Mouse (Mus musculus) thymus, postnatal 36 days (tissue): ENCODE results near the gene Elovl1.

Experiments used
- DNase-seq, 2 experiments: peaks; one replicate each; pipeline ENCODE4 v3.0.0; 2022; ENCODE audit warnings: mixed read lengths in 2 of 2

Elovl1 gene

DNA sequence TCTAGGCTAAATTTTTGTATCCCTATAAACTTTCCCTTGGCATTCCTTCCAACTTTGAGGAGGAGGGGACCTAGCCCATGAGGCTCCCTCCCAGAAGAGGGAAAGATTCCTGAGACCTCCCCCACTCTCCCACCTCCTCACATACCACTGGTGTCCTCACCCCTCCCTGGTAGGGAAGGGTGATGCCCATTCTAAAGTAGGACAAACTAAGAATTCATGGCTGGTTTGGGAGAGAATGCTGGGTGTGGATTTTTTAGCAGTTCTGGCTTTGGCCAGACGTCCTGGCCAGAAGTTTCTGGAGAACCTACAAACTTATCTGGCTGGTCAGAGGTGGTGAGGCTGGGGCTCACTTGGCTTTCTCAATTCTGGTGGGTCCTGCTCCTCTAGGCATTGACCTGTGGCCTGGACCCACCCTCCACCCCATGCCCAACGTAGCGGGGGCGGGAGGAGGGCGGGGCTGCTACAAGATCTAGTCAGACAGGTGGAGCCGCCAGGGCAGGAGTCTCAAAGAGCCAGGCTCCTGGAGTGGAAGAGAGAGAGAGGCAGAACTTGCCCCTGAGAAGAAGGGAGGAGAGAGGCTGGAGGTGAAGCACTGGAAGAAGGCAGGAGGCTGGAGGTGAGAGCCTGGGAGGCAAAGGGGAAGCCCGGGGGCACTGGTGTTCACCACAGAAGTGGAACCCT, 1.5 kb downstream of the Elovl1 start:
- DNase-seq = no peak

DNA sequence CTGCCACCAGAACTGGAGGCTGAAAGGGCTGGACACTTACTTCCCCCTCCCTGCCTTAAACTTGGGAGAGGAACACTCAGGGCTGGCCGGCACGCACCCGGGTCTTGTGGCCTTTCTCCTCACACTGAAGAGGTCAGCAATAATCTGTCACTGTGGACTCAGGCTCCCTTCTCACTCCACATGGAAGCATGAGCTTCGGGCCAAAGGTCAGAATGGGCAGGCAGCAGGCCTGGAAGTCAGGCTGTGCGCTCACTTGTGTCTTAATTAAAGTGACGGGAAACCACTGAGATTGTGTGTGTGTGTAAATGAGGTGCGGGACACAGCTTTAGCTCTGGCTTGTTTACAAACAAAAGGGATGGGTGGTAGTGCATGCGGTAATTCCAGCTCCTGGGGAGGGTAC, 4.4 kb downstream of the Elovl1 start:
- no peak for DNase-seq

DNA sequence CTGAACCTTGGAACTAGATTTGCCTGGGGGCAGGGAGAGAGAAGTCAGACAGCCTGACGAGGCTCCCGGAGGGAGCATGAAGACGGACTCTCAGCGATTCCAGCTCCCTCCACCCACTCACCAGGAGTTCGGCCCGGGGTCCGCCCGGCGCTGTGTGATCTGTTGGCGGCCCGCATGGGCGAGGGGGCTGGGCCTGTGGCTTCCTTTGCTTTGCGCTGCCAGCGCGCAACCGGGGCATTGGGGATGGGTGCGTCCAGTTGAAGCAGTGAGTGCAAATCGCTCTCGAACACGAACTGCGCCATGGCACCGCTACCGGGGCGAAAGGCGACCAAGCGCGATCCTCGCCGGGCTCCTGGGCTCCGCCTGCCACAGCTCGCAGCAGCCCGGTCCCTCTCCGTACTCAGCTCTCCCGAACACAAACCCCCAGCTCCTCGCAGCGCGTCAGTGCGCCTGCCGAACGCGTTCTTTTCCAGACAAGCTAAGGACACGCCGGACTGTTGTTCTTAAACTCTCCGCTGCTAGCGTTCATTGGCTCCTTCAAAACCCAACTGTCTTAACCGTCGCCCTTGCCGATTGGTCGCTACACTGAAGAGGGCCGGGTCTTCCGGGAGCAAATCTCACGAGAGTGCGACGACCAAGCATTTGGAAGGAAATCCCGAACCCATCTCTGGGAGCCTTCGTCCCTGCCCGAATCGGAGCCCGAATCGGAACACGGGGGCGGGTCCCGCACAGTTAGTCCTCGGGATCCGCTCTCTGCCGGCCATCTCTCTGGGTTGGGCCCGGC, 9.1 kb downstream of the Elovl1 start, which contains the start of gene Cdc20:
Gene Cdc20, minus strand, starts transcription at position 533 of the 784 bp plus-strand sequence.
- peak; percentile 87 to 90 for DNase-seq

DNA sequence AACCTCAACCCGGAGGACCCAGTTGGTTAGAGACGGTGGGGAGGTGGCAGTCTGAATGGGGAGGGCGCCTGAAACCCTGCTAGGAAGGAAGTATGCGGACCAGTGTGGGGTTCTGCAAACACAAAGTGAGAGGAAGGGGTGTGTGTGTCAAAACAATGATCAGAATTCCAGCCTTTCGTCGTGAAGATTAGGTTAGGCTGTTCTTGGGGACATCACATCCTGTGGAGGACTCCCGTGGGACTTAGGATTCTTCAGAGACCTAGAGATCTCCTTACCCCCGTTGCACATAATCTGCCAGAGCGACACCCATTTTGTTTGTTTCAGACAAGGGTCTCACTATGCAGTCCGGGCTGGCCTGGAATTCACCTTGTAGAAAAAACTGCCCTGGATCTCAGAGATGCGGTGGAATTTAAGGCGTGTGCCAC, 9.9 kb downstream of the Elovl1 start:
- DNase-seq = peak; percentile 52 to 58

DNA sequence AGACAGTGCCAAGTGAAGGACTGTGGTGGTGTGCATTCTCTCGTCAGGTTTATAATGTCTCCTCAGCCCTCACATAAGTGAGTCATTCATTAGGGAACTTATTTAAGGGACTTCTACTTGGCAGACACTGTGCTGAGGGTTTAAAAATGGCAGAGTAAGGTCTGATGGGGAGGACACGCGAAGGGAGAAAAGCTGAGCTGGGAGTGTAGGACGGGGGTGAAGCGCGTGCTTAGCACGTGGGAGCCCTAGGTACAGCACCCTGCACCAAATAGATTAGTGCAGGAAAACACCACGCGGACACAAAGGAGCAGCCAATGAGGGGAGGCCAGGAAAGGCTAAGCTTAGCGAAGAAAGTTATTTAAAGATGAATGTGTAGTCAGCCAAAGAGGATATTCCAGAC, 17.2 kb downstream of the Elovl1 start:
- DNase-seq = no peak

DNA sequence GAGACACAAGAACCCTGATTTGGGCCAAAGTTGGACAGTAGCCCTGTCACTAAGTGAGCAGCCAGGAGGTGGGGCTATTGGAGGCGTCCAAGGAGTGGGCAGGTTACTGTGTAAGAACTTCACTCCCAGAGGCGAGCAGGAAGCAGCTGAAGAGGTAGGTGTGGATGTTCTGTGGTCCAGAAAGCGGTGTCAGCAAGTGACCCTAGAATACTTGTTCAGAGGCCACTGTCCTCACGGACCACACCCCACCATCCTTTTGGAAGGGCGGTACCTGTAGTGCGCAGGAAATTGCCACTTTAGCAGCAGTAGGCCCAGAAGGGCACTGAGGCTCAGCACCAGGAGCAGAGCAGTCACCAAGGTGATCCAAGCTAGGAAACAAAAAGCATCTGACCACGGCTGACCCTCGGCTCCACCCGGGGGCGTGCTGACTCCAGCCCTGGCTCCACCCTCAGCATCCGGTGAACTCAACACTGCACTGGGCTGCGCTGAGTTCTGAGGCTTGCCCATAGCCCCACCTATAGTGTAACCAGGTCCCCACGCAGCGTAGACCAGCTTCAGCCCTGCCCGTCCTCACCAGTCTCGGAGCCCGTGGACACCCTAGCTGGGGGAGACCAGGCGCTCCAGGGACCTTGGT, 18.0 kb downstream of the Elovl1 start:
- DNase-seq = no peak

DNA sequence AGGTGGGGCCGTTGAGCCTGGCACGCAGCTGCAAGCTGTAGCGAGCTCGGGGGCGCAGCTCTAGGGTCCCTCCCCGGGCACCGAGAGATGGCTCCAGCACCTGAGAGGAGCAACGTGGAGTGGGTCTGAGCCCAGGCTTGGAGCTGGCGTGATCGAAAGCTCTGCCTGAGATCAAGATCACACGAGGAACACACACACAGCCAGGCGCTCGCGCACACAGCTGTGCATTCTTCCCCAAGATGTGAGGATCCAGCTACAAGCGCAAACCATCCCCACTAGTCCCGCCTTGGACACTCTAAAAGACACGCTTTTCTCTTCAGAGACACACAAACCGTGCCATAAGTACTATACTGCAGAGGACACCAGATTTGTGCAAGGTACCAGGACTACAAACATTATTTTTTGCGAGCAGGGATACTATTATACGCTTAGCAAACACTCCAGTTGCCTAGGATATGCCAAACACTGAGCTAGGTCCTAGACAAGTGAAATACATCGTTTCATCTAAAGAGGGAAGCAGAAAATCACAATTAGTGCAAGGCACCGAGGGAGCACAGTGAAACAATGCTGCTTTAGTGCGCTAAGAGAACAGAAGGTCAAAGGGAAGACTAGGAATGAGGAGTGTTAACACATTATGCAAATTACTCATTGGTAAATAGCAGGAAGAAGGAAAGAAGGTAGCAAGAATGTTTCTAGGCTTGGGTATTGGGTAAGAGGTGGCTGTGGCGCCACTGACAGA, 18.7 kb downstream of the Elovl1 start:
- DNase-seq = no peak

DNA sequence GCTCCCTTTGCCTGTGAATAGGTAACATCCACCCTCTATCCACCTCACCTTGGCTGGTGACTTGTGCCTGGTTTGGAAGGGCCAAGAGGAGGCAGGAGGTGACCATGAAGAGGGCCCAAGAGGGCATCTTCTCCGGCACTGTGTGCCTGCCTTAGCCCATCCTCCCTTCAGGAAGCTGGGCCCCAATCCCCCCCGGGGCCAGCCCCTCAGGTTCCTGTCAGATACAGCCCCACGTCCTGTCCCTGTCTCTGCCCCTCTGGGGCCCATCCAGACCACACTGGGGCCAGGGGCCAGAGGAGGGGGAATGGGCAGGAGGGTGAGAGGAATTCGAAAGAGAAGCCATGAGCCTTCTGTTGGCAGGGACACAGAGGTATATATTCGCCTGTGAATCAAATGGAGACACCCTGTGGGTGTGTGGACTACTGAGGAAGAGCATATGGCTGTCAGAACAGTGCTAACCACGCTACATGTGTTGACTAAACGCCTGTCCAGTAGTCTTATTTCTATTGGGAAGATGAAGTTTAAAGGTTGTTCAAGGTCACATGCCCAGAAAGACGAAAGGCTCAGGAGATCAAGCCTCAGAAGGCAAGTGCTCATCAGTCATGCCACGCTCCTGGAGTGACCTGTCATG, 29.6 kb downstream of the Elovl1 start, which contains the start of gene Mpl:
Gene Mpl, minus strand, starts transcription at position 169 of the 631 bp plus-strand sequence.
- DNase-seq = no peak

DNA sequence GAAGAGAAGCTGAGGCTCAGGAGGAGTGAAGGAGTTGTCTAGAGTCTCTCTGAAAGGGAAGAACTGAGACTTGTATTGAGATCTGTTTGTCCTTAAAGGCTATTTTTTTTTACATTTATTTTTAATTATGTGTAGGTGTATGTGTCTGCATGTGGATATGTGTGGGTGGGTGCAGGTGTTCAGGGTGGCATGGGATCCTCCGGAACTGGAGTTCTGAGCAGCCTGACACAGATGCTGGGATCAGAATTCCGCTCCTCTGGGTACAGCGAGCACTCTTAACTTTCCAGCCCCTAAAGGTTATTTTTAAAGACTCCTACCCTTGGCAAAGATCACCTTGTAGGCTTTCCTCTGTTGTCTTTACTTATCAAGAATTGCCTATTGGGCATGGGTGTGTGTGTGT, 37.1 kb downstream of the Elovl1 start:
- no peak for DNase-seq

DNA sequence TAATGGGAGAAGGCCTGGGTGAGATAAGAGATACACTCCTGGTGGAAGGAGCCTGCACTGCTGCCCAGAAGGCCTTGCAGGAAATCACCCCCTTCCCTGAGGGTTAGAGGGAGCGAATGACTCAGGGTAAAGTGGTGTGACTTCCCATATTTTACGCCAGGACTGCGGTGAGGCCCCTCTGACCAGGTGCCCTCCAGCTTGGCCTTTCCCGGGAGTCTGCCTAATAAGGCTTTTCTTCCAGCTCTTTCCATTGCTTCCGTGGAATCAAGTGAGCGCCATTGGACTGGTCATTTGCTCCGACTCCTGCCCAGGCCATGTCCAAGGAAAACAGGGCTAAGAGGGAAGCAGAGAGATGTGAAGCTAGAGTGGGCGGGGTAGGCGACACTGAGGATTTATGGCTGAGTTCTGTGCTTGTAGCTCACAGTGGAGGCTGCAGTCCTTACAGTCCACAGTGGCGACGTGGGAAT, 37.8 kb downstream of the Elovl1 start:
- DNase-seq = no peak

DNA sequence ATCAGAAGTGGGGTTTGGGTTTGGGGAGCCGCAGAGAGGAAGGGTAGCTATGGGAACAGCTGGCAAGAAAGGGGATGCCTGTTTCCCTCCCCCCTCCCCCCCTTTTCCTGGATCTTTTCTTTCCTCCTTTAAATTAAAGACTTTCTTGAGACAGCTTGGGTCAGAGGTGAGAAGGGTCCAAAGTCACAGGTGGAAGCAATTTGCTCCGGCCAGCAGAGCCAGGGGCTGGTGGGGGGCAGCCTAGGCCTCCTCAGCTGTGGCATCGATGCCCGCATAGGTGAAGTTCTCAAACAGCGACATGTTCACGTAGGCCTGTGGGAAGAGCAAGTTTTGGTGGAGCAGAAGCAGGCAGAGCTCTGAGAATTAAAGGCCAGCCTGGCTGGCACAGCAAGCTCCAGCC, 43.4 kb downstream of the Elovl1 start:
- DNase-seq = no peak

DNA sequence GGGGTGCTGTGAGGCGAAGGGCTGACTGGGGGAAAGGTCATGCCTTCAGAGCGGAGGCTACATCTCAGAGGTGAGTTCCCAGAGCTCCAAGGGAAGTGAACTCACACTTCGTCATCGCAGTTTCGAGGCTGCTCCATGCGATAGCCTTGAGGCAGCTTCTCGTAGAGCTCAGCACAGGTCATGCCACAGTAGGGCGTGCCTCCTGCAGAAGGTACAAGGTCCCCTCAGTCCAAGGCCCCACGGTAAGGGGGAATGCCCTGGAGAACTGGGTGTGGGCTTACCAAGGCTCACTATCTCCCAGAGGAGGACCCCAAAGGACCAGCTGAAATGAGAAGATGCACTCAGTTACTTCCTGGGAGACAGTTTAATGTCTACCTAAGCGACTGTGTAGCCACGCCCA, 44.8 kb downstream of the Elovl1 start:
- DNase-seq = no peak

DNA sequence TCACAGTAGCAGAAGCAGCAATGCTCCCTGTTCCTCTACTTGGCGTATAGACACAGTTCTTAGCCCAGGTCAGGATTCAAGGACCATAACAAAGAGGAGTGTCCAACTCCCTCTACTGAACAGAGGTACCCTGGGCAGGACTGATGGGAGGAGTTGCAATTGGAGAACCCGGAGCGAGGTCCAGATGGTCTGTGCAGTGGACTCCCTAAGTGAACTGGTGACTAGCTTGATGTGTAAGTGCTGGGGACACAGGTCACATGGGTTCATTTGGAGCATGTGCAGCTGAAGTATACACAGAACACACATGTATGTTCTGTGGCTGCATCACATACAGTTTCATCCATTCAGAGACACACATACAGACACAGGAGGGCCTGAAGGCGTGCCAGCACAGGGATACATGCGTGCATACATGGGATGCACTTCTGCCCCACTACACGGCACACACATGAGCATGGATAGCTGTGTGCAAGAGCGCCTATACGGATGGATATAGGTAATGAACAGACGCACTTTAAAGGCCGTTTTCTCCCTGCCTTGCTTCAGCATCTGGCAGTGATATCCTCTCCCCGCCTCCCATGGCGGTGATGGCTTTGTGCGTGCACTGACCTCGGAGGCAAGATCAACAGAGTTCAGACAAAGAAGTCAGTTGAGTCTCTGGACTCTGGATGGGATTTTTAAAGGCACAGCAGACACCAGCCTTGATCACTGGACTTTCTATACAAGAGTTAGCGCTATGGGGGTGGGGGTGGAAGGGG, 49.1 kb downstream of the Elovl1 start:
- DNase-seq = no peak
